Mouse (Mus musculus) splenic B cell, adult 2 months (primary cell): Measurements from ENCODE around the gene Dnali1.

Experiments used
- DNase-seq: peaks from one replicate; pipeline ENCODE4 v3.0.0-alpha.2; 2011; ENCODE audit warnings: low read depth, low spot score
- H3K27me3 ChIP-seq: 2 replicates; pipeline ENCODE4 v1.6.1; 2012; ENCODE audit warnings: mild to moderate bottlenecking, low read length, moderate library complexity, mixed read lengths; ENCODE audit not compliant: control insufficient read depth, poor library complexity, insufficient read depth, severe bottlenecking
- H3K36me3 ChIP-seq: 2 replicates; pipeline ENCODE4 v1.6.1; 2012; ENCODE audit warnings: mild to moderate bottlenecking, low read length, moderate library complexity, mixed read lengths; ENCODE audit not compliant: control insufficient read depth, poor library complexity, insufficient read depth, severe bottlenecking

Dnali1 gene

DNA sequence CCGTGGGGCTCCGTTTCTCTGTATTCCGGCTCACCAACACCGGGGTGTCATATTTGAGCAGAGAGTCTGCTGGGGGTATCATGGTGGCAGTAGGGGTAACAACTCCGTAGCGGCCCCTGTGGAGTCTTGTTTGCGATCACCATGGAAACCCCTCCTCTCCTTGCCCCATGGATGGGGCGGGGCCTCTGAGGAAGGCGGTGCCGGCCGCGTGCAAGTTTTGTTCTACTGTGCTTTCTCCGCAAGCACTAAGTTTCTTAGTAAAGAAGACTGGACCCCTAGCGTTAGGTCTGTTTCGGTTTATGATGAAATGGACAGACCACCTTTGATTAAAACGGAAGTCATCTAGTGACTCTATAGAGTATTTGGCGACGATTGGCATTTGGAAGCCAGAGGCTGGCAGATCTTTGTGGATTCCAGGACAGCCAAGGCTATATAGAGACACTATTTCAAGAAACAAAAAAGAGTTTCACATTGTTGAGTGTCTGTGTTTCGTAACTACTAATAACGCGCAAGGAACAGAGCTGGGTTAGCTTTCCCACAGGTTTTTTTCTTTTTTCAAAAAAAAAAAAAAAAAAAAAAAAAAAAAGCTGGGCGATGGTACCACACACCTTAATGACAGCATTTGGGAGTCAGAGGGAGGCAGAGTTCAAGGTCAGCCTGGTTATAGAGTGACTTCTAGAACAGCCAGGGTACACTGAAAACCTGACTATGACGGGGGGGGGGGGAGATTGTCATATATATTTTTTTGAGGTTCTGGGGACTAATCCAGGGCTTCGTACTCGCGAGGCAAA is at the start of gene Dnali1:
TSS of gene Dnali1 (minus strand) at position 187 of the 791 bp plus-strand sequence.
- H3K36me3 ChIP-seq = no peaks in the 10 kb centered on the region; the same call in none of the 2 replicates
- no peaks in the 10 kb centered on the region for H3K27me3 ChIP-seq
- peak; percentile 77 for DNase-seq

DNA sequence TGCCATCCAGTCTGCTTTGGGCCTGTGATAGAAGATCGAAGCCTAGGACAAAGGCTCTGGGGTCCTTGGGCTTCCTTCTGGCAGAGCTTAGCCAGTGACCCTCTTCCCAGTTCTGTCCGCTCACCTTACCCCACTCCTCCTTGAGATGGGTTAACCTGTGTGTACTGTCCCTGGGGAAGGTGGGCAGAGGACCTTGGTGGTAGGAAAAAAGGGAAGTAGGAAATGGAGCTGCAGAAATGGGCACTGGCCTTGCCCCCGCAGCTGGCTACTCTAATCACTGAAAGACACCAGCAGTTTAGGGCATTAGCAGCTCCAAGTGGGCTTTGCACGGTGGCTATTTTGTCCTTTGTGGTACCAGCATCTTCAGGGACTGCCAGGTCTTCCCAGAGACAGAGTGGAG is 49.6 kb upstream of the Dnali1 start:
- H3K27me3 ChIP-seq = no peaks in the 10 kb centered on the region
- H3K36me3 ChIP-seq = peaks cover 14% of the 10 kb centered on the region
- peak; percentile 42 for DNase-seq

DNA sequence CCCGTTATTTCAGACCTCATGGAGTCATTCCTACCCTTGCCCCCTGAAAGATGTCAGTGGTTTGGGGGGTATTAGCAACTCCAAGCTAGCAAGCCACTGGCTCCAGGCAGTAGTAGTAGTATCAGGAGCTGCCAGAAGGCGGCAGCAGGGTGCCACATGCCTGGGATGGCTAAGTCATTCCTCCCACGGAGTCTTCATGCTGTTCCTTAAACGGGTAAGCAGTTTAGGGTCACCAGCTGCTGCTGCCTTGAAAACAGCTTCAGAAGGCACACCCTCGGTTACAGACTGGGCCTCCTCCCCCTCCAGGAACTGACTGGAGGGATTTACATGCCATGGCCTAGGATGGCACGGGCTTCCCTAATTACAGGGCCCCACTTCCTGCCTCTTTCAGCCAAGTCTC is 49.1 kb upstream of the Dnali1 start:
- peaks cover 10% of the 10 kb centered on the region; the same call in 1 of the 2 replicates for H3K36me3 ChIP-seq
- H3K27me3 ChIP-seq = no peaks in the 10 kb centered on the region
- peak; percentile 83 for DNase-seq

DNA sequence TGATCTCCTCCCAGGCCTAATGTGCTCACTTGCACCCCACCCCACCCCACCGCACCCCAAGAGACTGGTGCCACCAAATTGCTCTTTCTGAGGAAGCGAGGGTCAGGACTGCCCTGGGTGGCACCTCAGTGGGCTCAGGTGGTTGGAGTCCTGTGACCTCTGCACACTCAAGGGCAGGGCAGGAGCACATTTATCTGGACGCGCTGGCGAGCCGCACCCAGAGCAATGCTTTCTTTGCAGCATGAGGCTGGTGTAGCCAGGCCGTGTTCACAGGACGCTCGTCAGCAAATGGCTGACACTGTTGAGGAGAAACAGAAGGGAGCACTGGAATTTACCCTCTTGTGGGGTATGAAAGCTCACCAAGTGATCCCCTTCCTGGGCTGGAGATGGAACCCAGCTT is 39.9 kb upstream of the Dnali1 start:
- peaks cover 5% of the 10 kb centered on the region for H3K36me3 ChIP-seq
- H3K27me3 ChIP-seq = no peaks in the 10 kb centered on the region
- DNase-seq = no peak

DNA sequence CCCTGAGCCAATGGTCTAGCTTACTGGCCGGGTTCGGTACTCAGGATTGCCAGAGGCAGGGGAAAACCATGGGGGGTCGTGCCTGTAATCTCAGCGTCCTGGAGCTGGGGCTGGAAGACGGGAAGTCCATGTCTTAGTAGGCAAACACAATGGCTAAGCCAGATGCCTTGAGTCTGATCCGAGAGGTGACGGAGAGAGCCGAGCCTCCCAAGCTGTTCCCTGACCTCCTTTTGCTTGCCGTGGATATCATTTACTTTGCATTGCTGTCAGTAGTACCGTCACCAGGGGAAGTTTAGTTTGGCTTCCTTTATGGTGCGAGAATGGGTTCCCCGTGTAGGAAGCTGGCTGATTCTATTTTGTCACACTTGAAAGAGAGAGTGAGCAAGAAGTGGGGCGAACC is 35.8 kb upstream of the Dnali1 start:
- no peak for DNase-seq
- H3K36me3 ChIP-seq = peaks cover 5% of the 10 kb centered on the region
- H3K27me3 ChIP-seq = no peaks in the 10 kb centered on the region

DNA sequence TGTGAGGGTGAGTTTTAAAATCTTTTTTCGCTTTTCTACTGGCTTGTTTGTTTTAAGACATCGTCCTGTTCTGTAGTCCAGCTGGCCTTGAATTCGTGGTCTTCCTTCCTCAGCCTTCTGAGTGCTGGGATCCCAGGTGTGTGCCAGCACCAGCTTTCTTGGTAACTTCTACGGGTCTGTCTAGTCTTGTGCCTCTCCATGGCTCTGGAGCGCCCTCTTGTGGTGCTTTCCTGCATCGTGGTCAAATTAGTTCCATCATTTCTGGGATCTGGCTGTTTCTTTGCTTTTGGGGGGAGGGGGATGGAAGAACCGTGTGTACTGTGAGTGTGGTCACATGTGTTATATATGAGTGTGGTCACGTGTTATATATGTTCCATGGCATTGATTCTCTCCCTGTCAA is 34.0 kb upstream of the Dnali1 start:
- Histone ChIP-seq H3K36me3 (peaks cover 3% of the 10 kb centered on the region; the same call in 1 of the 2 replicates), H3K27me3 (no peaks in the 10 kb centered on the region)
- peak; percentile 89 for DNase-seq

DNA sequence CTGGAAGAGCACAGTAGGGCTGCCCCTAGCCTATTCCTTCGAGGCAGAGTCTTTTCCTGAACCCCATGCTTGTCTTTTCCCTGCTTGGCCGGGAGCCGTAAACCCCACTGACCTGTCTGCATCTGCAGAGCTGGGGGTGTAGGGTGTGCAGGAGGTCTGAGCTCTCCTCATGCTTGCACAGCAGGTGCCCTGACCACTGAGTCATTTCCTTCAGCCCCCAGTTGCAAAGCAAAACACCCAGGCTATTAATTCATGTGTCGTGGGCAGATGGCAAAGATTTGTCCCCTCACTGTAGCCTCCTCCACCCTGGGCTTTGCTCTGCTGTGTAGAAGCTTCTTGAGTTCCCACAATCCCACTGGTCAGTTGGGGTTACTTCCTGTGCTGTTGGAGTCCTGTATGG is 31.9 kb upstream of the Dnali1 start:
- H3K27me3 ChIP-seq = no peaks in the 10 kb centered on the region
- H3K36me3 ChIP-seq = no peaks in the 10 kb centered on the region
- no peak for DNase-seq

DNA sequence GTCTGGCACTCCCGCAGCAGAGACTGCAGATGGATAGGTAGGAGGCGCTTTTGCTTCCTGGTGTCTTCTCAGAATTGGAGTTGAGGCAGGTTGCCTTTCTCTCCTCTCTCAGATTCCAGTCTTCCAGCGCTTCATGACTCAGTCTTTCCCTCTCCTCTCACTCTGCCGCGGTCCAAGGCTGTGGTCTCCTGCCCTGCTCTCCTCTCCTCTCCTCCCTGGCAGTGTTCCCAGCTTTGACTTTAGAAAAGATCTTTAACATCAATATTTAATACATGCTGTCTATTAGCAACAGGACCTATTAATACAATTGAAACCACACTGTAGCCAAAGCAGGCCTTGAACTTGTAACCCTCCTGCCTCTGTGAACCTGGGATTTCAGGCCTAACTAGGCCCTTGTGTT is 30.6 kb upstream of the Dnali1 start:
- no peaks in the 10 kb centered on the region for H3K27me3 ChIP-seq
- DNase-seq = no peak
- no peaks in the 10 kb centered on the region; the same call in 1 of the 2 replicates for H3K36me3 ChIP-seq

DNA sequence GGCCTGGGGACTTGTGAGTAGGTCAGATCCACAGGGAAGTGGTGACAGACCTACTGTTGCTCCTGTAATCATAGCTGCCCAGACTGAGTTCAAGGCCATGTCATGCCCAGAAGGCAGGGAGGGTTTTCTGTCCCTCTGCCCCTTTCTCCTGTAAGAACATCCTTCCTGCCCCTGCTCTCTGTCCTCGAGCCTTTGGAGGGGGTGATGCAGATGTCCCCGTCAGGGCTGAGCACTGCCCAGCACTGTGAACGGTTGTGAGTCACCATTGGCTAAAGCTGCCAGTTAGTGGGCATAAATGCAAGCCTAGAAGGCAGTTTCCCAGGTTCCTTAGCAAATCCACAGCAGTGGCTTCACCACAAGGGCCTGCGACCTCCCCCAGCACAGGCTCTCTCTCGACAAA is 27.5 kb upstream of the Dnali1 start:
- no peak for DNase-seq
- no peaks in the 10 kb centered on the region for H3K27me3 ChIP-seq
- H3K36me3 ChIP-seq = no peaks in the 10 kb centered on the region; the same call in 1 of the 2 replicates

DNA sequence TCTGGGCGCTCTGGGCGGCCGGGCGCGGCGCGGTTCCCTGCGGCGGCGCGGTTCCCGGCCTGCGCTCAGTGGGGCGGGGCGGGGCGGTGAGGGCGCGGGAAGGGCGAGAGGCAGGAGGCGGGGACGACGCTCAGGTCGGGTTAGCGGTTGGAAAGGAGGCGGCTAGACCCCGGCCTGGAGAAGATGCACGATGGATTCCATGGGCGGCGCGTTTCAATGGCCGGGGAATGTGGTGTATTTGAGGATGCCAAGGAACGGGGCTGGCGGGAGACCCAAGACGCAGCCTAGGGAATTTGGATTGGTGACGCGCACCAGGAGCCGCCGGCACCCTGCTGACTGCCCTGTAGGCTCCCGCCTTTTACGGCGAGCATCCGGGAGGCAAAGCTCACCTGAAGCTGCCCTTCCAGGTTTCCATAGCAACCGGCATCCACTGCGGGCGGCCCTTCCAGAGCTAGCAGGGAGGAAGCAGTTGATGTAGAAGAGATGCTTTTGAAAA is 19.9 kb upstream of the Dnali1 start:
- peak; percentile 61 for DNase-seq
- Histone ChIP-seq H3K36me3 (no peaks in the 10 kb centered on the region; the same call in none of the 2 replicates), H3K27me3 (no peaks in the 10 kb centered on the region)

DNA sequence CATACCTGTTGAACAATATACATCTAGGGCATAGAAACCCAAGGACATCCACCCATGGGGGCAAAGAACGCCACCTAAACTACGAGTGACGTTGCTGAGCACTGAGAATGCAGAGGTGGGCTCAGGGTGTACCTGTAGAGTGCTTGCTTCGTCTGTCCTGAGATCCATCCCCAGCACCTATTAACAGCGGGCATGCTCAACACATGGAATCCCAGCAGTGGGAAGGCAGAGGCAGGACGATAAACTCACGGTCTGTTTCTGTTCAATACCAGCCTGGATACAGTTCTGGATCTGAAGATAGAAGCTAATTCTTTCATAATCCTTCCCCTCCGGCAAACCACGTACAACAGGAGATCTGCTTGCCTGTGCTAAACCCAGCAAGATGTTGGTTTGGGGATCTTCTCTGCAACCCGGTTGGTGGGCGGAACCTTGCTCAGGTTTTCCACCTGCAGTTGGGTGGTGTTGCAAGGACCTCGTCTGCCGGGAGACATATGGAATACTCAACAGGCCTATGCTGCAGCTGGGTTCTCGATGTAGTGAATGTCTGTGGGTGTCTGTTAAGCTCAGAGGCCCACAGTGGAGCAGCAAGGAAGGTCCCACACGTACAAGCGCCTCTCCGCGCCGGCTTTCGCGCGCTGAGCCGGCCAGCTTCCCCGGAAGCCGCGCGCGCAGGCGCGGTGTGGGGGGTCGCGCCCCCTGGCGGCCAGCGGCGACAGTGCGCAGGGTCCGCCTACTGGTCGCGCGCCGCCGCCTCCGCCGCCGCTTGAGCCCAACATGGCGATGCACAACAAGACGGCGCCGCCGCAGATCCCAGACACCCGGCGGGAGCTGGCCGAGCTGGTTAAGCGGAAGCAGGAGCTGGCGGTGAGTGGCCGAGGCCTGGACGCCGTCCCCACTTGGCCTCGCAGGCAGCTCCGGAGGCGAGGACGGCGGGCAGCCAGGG is 19.2 kb upstream of the Dnali1 start, which contains the start of gene Meaf6:
TSS of gene Meaf6 (plus strand) at position 732 of the 943 bp plus-strand sequence.
- no peaks in the 10 kb centered on the region; the same call in none of the 2 replicates for H3K36me3 ChIP-seq
- peak; percentile 90 for DNase-seq
- H3K27me3 ChIP-seq = no peaks in the 10 kb centered on the region

DNA sequence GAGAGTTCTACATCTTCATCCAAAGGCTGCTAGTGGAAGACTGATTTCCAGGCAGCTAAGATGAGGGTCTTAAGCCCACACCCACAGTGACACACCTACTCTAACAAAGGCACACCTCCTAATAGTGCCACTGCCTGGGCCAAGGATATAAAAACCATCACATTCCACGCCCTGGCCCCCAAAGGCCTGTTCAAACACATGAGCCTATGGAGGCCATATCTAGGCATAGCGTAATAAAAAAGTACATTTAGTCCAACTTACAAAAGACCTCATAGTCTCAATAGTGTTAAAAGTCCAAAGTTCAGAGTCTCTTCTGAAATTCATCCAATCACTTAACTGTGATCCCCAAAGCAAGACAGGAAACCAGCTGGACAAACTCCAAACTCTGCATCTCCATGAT is 13.2 kb upstream of the Dnali1 start:
- Histone ChIP-seq H3K36me3 (no peaks in the 10 kb centered on the region; the same call in none of the 2 replicates), H3K27me3 (no peaks in the 10 kb centered on the region)
- no peak for DNase-seq

DNA sequence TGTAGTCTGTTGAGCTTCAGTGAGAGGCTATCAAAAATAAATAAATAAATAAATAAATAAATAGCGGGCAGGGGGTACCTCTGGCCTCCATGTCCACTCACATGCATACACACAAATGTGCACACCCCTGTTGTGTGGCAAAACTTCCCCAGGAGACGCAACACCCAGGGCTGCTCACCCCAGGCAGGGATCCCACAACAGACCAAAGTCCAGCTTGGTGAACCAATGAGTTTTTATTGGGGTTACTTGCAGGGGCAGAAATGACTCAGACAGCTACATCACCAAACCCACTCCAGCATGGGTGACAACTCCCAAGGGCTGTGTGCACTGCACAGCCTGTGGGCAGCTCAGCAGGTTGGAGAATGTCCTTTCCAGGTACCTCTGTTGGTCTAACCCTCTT is 12.2 kb upstream of the Dnali1 start:
- no peaks in the 10 kb centered on the region for H3K27me3 ChIP-seq
- H3K36me3 ChIP-seq = peaks cover 3% of the 10 kb centered on the region
- no peak for DNase-seq

DNA sequence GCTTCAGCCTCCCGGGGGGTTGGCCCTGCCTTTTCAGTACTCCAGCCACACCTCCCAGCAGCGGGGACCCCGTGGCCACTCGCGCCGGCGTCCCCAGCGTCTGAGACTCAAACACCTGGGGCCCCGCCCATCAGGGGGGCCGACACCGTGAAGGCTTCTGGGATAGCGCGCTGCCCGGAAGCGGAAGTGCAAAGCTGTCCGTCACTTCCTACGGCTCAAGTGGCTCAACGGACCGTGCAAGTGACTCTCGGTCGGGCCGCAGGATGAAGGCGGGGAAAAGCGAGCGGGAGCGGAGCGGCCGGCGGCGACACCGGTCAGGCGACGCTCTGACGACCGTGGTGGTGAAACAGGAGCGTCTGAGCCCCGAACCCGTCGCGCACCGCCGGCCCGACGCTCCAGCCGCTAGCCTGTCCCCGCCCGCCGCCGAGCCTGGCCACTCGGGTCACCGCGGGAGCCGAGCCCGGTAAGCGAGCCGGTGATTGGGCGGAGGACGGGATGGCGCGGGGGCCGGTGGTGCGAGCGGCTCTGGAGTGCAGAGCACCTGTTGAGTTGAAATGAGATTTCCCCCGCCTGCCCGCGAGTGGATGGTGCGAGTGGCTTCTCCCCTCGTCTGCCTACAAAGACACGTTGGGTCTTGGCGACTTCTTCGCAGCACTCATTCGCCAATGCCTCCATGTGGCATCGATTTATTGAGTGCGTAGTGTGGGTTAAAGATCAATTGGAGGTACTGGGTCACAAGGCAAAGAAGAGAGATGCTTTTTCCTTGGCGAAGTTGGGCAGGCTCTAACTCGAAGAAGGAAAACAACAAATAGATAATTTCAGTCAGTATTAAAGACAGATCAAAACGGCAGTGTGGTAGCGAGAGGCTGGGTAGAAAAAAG is 1.2 kb upstream of the Dnali1 start, which contains the start of gene Snip1:
TSS of gene Snip1 (plus strand) at position 183 of the 881 bp plus-strand sequence.
- peak; percentile 95 for DNase-seq
- Histone ChIP-seq H3K27me3 (no peaks in the 10 kb centered on the region), H3K36me3 (no peaks in the 10 kb centered on the region; the same call in none of the 2 replicates)
